Mouse (Mus musculus): ENCODE measurements at regions not wholly inside any gene's neighbourhood (a gene's known extent, or its start where the extent isn't known, plus 50 kb on each side); places are given as distances from the start of the nearest gene placed in this dataset.

DNA sequence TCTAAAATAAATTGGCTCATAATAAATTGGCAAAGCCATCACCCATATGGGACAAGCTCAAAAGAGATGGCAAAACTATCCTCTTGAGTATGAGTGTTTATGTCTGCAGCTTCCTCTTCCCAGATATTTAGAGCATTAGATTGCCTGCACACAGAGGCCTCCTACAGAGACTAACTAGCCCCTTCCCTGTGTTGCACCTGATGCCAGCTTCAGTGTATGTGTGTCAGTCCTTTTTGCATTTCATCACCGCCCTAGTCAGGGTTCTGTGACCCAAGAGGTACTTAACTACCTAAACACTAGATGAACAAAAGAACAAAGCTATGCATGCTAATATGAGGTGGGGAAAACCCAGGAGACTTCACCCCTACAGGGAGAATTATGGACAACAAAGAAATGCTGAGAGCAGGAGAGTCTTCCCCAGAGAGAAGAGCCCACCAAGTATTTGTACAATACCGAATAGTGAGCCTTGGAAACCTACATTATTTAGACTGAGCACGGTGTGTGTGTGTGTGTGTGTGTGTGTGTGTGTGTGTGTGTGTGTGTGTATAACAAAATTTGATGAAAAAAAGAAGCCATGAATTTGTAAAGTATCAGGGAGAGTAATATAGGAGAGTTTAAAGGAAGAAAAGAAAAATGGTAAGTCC, 62.5 kb downstream of the Speer2 start:
- DNase-seq (ENCODE audit: low read depth): no peak

DNA sequence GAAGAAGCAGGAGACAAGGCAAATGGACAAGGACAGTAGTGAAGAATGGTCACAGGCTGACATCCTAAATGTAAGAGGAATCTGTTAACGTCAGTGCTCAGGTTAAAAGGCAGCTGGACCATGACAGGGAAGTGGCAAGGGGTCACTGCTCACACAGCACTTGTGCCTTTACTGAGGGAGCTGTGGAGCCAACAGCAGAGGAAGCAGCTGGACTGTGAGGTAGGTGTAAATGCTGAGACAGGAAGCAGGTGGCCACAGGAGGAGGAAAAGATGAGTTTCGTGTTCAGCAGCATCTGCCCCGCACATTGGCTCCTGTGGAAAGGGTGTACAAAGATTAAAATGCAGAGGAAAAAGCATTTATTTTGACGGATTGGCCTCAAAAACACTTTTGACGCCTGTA, 67.2 kb downstream of the Speer2 start:
- peak; percentile 77 for DNase-seq (ENCODE audit: low read depth)

DNA sequence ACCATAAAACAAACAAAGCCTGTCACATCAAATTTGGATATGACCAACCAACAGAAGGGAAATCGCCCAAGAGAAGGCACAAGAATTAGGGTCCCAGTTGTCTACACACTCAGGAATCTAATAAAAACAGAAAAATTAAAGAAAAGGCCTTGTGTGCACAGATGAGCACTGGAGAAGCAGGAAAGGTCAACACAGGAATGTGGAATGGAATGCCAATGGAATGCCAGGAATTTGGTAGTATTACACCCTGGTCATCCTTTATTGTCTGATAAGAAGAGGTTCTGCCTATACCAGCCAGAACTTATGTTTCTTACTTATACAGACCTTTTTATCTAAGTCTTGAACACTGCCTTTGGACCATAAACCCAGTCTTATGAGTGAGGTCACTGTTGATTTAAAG, 72.9 kb downstream of the Speer2 start:
- DNase-seq (ENCODE audit: low read depth): no peak

DNA sequence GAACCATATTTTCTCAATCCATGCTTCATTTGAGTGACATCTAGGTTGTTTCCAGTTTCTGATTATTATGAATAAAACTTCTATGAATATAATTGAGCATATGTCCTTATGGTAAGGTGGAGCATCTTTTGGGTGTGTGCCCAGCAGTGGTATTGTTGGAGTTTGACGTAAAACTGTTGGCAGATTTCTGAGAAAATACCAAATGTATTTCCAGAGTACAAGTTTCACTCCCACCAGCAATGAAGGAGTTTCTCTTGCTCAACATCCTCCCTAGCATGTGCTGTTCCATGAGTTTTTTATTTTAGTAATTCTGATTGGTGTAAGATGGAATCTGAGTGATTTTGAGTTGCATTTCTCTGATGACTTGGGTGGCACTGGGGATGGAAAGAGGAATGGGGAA, 92.8 kb downstream of the Speer2 start:
- no peak for DNase-seq (ENCODE audit: low read depth)

Data from 416B (cell line).